Mouse (Mus musculus): ENCODE measurements around the gene Slc22a18. TPM values are rescaled to one million over a fixed set of nuclear protein-coding genes. Genes with fewer than 3 reads are reported as not detected.

The Slc22a18 gene
- polyA plus RNA-seq, 1 experiment from 2014 or later: 0.78 TPM

DNA sequence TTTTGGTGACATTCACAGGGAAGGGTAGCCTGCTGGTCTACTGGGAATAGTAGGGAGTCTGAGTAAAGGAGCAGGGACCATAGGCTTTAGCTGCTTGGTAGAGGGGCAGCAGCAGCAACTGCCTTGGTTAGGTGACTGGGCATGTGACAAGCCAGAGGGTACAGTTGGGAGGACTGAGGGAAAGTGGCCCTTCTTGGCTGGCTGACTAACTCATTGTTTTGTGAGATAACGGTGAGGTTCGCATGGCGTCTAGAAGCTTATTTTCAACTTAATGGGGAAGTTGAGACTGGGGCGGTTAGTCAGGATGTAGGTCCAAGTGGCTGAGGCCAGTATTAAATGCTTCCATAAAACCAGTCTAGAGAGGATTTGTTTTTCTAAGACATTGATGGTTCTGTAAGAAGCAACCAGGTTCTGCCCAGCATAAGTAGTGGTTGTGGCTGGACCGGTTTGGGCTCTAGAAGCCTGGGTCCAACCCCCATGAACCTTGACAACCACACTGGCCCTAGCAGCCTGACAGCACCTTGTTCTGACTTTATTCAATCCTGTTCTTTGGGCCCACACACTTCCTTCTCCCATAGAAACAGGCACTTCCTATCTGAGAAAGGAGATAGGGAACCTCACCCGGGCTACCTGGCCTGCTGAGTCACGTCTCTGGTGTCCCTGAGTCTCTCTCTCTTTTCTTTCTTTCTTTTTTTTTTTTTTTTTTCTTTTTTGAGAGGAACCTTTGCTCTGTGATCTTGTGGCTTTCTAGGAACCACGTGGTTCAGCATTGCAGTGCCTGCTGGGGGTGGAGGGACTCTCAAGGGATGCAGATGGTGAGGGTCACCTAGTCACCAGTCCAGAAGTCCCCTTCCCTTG is 21.8 kb downstream of the Slc22a18 start:
- Histone ChIP-seq H3K9ac (replicated peaks; ENCODE audit: low read length) (no peak overlapping the region), H3K4me3 (replicated peaks; ENCODE audit: low read depth, low read length) (no peak overlapping the region), H3K4me1 (ENCODE audit: control insufficient read depth, insufficient read depth, low read length) (no peaks in the 10 kb centered on the region), H3K36me3 (ENCODE audit: control insufficient read depth, insufficient read depth, low read length) (no peaks in the 10 kb centered on the region), H3K27ac (replicated peaks; ENCODE audit: low read depth, low read length) (no peak overlapping the region), H3K27me3 (ENCODE audit: control insufficient read depth, insufficient read depth, low read length) (peaks cover 8% of the 10 kb centered on the region), H3K9me3 (ENCODE audit: control insufficient read depth, low read length) (no peaks in the 10 kb centered on the region), H3K4me2 (ENCODE audit: low read length) (no peak overlapping the region)
- no peak for DNase-seq
- 82% methylated on average over 8 of the region's 8 CpGs for WGBS
- ATAC-seq (ENCODE audit: low FRiP score, low TSS enrichment): no peak

DNA sequence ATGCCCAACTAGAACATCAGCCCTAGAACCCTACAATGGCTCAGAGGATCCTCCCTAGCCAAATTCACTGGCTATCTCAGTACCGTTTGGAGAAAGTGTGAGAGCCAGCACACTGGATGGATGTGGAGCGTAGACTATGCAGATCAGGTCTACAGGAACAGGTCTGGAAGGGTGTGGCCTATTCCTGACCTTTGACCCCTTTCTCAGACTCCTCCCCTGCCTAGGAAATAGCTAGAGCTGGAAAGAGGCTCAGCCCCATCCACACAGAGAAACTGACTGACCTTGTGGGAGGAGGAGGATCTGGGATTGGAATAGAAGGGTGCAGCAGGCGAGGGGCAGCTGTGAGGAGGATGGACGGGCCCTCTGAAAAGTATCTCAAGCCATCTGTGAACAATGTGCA is 25.0 kb downstream of the Slc22a18 start:
- H3K9ac ChIP-seq (replicated peaks; ENCODE audit: low read length): no peak overlapping the region
- peaks cover 41% of the 10 kb centered on the region for H3K27me3 ChIP-seq (ENCODE audit: control insufficient read depth, insufficient read depth, low read length)
- no peak overlapping the region for H3K27ac ChIP-seq (replicated peaks; ENCODE audit: low read depth, low read length)
- ATAC-seq (ENCODE audit: low FRiP score, low TSS enrichment) (no peak), DNase-seq (no peak)
- H3K36me3 ChIP-seq (ENCODE audit: control insufficient read depth, insufficient read depth, low read length): no peaks in the 10 kb centered on the region
- no peaks in the 10 kb centered on the region for H3K9me3 ChIP-seq (ENCODE audit: control insufficient read depth, low read length)
- WGBS: 90% methylated on average over 4 of the region's 4 CpGs
- no peak overlapping the region for H3K4me3 ChIP-seq (replicated peaks; ENCODE audit: low read depth, low read length)
- 0 out of 2 replicates have a peak, but pooled peaks cover 3% of the 10 kb centered on the region for H3K4me1 ChIP-seq (ENCODE audit: control insufficient read depth, insufficient read depth, low read length)
- no peak overlapping the region for H3K4me2 ChIP-seq (ENCODE audit: low read length)

DNA sequence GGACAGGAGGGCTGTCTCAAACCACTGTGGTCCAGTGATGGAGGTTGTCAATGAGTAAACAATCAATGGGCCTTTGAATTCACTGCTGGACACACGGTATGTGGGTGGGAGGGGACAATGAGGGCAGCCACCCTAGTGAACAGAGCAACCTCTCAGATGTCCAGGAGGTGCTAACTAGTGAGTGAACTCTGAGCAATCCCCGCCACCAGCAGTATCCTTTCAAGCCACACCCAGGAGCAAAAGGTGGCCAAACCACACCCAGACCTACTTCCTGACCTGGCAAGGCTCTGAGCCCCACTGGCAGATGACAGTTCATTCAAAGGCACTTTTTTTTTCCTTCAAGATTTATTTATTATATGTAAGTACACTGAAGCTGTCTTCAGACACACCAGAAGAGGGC is 27.4 kb downstream of the Slc22a18 start:
- 0 out of 2 replicates have a peak, but pooled peaks cover 3% of the 10 kb centered on the region for H3K4me1 ChIP-seq (ENCODE audit: control insufficient read depth, insufficient read depth, low read length)
- H3K4me2 ChIP-seq (ENCODE audit: low read length): no peak overlapping the region
- H3K9me3 ChIP-seq (ENCODE audit: control insufficient read depth, low read length): no peaks in the 10 kb centered on the region
- no peak for ATAC-seq (ENCODE audit: low FRiP score, low TSS enrichment)
- H3K36me3 ChIP-seq (ENCODE audit: control insufficient read depth, insufficient read depth, low read length): no peaks in the 10 kb centered on the region
- H3K27me3 ChIP-seq (ENCODE audit: control insufficient read depth, insufficient read depth, low read length): peaks cover 57% of the 10 kb centered on the region
- DNase-seq: no peak
- H3K27ac ChIP-seq (replicated peaks; ENCODE audit: low read depth, low read length): no peak overlapping the region
- no peak overlapping the region for H3K9ac ChIP-seq (replicated peaks; ENCODE audit: low read length)
- WGBS: 73% methylated on average over 2 of the region's 2 CpGs
- H3K4me3 ChIP-seq (replicated peaks; ENCODE audit: low read depth, low read length): no peak overlapping the region

- DNase-seq (peak; percentile 74), ATAC-seq (ENCODE audit: low FRiP score, low TSS enrichment) (no peak)
- Histone ChIP-seq H3K4me2 (ENCODE audit: low read length) (peak overlapping the region; percentile 66), H3K27ac (replicated peaks; ENCODE audit: low read depth, low read length) (no peak overlapping the region), H3K27me3 (ENCODE audit: control insufficient read depth, insufficient read depth, low read length) (peaks cover 57% of the 10 kb centered on the region), H3K36me3 (ENCODE audit: control insufficient read depth, insufficient read depth, low read length) (no peaks in the 10 kb centered on the region), H3K9me3 (ENCODE audit: control insufficient read depth, low read length) (no peaks in the 10 kb centered on the region), H3K4me3 (replicated peaks; ENCODE audit: low read depth, low read length) (peak overlapping the region; percentile 35), H3K4me1 (ENCODE audit: control insufficient read depth, insufficient read depth, low read length) (0 out of 2 replicates have a peak, but pooled peaks cover 3% of the 10 kb centered on the region), H3K9ac (replicated peaks; ENCODE audit: low read length) (no peak overlapping the region; the same call in 1 of the 2 replicates)
- 4% methylated on average over 55 of the region's 55 CpGs for whole genome bisulfite sequencing
Measured at GRCm38 (mm10) chr7:143501643-143502417, 28.3 kb downstream of the Slc22a18 start.

DNA sequence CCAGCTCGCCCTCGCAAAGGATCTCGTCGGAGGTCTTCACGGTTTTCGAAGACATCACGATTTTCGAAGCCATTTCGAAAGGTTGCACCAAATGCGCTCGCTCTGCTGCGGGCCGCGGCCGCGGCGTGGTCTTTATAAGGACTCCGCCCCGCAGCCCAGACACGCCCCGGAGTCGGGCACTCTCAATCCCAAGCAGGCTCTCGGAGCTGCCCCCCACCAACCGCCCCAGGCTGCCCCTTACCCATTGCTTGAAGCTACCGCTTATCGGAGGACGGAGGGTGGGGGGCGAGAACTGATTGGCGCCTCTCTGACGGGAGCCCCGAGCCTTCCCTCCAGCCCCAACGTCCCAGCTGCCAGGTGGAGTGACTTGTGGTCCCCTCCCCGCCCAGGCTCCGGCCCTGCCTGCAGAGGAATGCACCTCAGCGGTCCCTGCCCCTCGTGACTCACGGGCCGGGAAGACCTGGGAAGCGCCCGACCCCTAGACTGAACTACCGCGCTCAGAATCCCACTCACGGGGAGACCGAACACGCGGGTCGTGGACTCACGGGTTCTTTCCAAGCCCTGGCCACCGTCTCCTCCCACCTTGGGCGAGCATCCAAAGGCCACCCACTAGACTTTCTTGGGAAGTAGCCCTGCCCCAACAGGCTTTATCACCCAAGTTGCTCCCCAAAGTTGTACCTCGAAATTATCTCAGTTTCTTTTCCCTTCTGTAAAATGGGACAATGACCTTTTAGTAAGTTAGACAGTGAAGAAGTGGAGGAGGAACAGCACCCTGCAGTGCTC is 29.1 kb downstream of the Slc22a18 start, which contains the start of gene Phlda2:
Gene Phlda2 (minus strand): TSS at position 733 of the 783 bp plus-strand sequence.
- peak within 1 kb of the TSS; percentile 35 for H3K4me3 ChIP-seq (replicated peaks; ENCODE audit: low read depth, low read length)
- ATAC-seq (ENCODE audit: low FRiP score, low TSS enrichment): no peak
- DNase-seq: no peak
- H3K4me2 ChIP-seq (ENCODE audit: low read length): peak within 1 kb of the TSS; percentile 66
- H3K4me1 ChIP-seq (ENCODE audit: control insufficient read depth, insufficient read depth, low read length): 0 out of 2 replicates have a peak, but pooled peaks cover 3% of the 10 kb centered on the region
- H3K27ac ChIP-seq (replicated peaks; ENCODE audit: low read depth, low read length): no peak within 1 kb of the TSS
- H3K9me3 ChIP-seq (ENCODE audit: control insufficient read depth, low read length): no peaks in the 10 kb centered on the region
- peaks cover 57% of the 10 kb centered on the region for H3K27me3 ChIP-seq (ENCODE audit: control insufficient read depth, insufficient read depth, low read length)
- no peaks in the 10 kb centered on the region for H3K36me3 ChIP-seq (ENCODE audit: control insufficient read depth, insufficient read depth, low read length)
- 4% methylated on average over 51 of the region's 51 CpGs for WGBS
- H3K9ac ChIP-seq (replicated peaks; ENCODE audit: low read length): no peak within 1 kb of the TSS; the same call in 1 of the 2 replicates

GRCm38 (mm10) chr7:143503926-143504325 is 30.4 kb downstream of the Slc22a18 start:
- Histone ChIP-seq H3K27me3 (ENCODE audit: control insufficient read depth, insufficient read depth, low read length) (peaks cover 57% of the 10 kb centered on the region), H3K27ac (replicated peaks; ENCODE audit: low read depth, low read length) (no peak overlapping the region), H3K4me2 (ENCODE audit: low read length) (no peak overlapping the region), H3K4me3 (replicated peaks; ENCODE audit: low read depth, low read length) (no peak overlapping the region), H3K4me1 (ENCODE audit: control insufficient read depth, insufficient read depth, low read length) (0 out of 2 replicates have a peak, but pooled peaks cover 3% of the 10 kb centered on the region), H3K9me3 (ENCODE audit: control insufficient read depth, low read length) (no peaks in the 10 kb centered on the region), H3K36me3 (ENCODE audit: control insufficient read depth, insufficient read depth, low read length) (no peaks in the 10 kb centered on the region), H3K9ac (replicated peaks; ENCODE audit: low read length) (no peak overlapping the region)
- ATAC-seq (ENCODE audit: low FRiP score, low TSS enrichment): no peak
- no peak for DNase-seq
- WGBS: 92% methylated on average over 6 of the region's 6 CpGs

DNA sequence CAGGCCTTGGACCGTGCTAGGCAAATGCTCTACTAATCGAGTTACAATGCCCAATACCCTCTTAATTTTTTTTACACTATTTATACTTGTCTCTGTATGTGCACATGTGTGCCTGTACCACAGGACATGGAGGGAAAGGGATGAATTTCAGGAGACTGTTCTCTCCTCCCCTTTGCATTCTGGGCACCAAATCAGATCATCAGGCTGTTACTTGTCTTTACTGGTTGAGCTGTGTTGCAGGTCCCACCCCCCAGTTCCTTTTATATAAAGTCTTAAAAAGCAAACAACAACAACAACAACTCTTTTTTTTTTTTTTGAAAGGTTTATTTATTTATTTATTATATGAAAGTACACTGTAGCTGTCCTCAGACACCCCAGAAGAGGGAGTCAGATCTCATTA is 31.9 kb downstream of the Slc22a18 start:
- H3K27ac ChIP-seq (replicated peaks; ENCODE audit: low read depth, low read length): no peak overlapping the region
- no peaks in the 10 kb centered on the region for H3K36me3 ChIP-seq (ENCODE audit: control insufficient read depth, insufficient read depth, low read length)

GRCm38 (mm10) chr7:143505823-143506222 is 32.3 kb downstream of the Slc22a18 start:
- ATAC-seq (ENCODE audit: low FRiP score, low TSS enrichment) (no peak), DNase-seq (peak; percentile 68)
- peaks cover 44% of the 10 kb centered on the region for H3K27me3 ChIP-seq (ENCODE audit: control insufficient read depth, insufficient read depth, low read length)
- 31% methylated on average over 11 of the region's 11 CpGs for WGBS
- H3K4me1 ChIP-seq (ENCODE audit: control insufficient read depth, insufficient read depth, low read length): 0 out of 2 replicates have a peak, but pooled peaks cover 3% of the 10 kb centered on the region
- no peaks in the 10 kb centered on the region for H3K36me3 ChIP-seq (ENCODE audit: control insufficient read depth, insufficient read depth, low read length)
- no peaks in the 10 kb centered on the region for H3K9me3 ChIP-seq (ENCODE audit: control insufficient read depth, low read length)
- H3K4me2 ChIP-seq (ENCODE audit: low read length): no peak overlapping the region
- no peak overlapping the region for H3K9ac ChIP-seq (replicated peaks; ENCODE audit: low read length)
- H3K27ac ChIP-seq (replicated peaks; ENCODE audit: low read depth, low read length): no peak overlapping the region
- no peak overlapping the region for H3K4me3 ChIP-seq (replicated peaks; ENCODE audit: low read depth, low read length)

More for the DNA sequence above, 31.9 kb downstream of the Slc22a18 start:
- H3K4me1 ChIP-seq (ENCODE audit: control insufficient read depth, insufficient read depth, low read length): 0 out of 2 replicates have a peak, but pooled peaks cover 3% of the 10 kb centered on the region
- no peaks in the 10 kb centered on the region for H3K9me3 ChIP-seq (ENCODE audit: control insufficient read depth, low read length)
- ATAC-seq (ENCODE audit: low FRiP score, low TSS enrichment) (no peak), DNase-seq (no peak)
- peaks cover 48% of the 10 kb centered on the region for H3K27me3 ChIP-seq (ENCODE audit: control insufficient read depth, insufficient read depth, low read length)
- H3K4me3 ChIP-seq (replicated peaks; ENCODE audit: low read depth, low read length): no peak overlapping the region
- 93% methylated on average over 2 of the region's 2 CpGs for WGBS
- no peak overlapping the region for H3K4me2 ChIP-seq (ENCODE audit: low read length)
- no peak overlapping the region for H3K9ac ChIP-seq (replicated peaks; ENCODE audit: low read length)
